In genomic region chr6:94773604-94774486, GRCm38 (mm10) we compare ENCODE assay signal across 8 mouse cellular contexts.
A peak's percentile ranks its signal among the peaks of the same experiment; 100 is the strongest.
DNase-seq lines count a peak whose midpoint lies in the region; ATAC-seq and TF ChIP-seq lines count a peak whose summit lies in the region.

No protein-coding gene starts in this region.

- peak overlapping the region; percentile 56 for H3K4me2 ChIP-seq in forebrain, embryonic 16.5 days (ENCODE audit: low read length)
- H3K4me2 ChIP-seq in liver, embryonic 13.5 days: peak overlapping the region; percentile 32
- peak overlapping the region; percentile 48 for H3K4me2 ChIP-seq in stomach, postnatal 0 days (replicated peaks; ENCODE audit: low read depth)

- H3K4me1 ChIP-seq in forebrain, embryonic 16.5 days (replicated peaks; ENCODE audit: control insufficient read depth, insufficient read depth, low read length): peaks cover 14% of the 10 kb centered on the region
- no peaks in the 10 kb centered on the region for H3K4me1 ChIP-seq in liver, embryonic 13.5 days (replicated peaks)
- H3K4me1 ChIP-seq in stomach, postnatal 0 days (replicated peaks; ENCODE audit: control insufficient read depth, insufficient read depth): peaks cover 4% of the 10 kb centered on the region; the same call in 1 of the 2 replicates

- no peak for TF ChIP-seq EP300 in stomach, postnatal 0 days (optimal IDR thresholded peaks at IDR 0.05)

- WGBS in forebrain, embryonic 16.5 days: 2% methylated on average over 27 of the region's 27 CpGs
- 6% methylated on average over 27 of the region's 27 CpGs for WGBS in liver, embryonic 13.5 days (ENCODE audit: insufficient replicate concordance)
- 8% methylated on average over 27 of the region's 27 CpGs for WGBS in stomach, postnatal 0 days

- H3K9ac ChIP-seq in forebrain, embryonic 16.5 days (replicated peaks; ENCODE audit: low read depth, low read length): peak overlapping the region; percentile 49
- H3K9ac ChIP-seq in liver, embryonic 13.5 days: no peak overlapping the region
- H3K9ac ChIP-seq in stomach, postnatal 0 days (ENCODE audit: low read length): peak overlapping the region; percentile 38

- DNase-seq in ovary, postnatal 14 days (ENCODE audit: low spot score): peak; percentile 8
- DNase-seq in ovary, postnatal 10 days (ENCODE audit: low spot score): no peak
- no peak for DNase-seq in liver, embryonic 13.5 days
- DNase-seq in stomach, postnatal 0 days (ENCODE audit: low spot score): no peak
- DNase-seq in cerebellum, postnatal 14 days: no peak
- no peak for DNase-seq in left cerebral cortex, adult 18-20 months (ENCODE audit: low spot score in 2 of 2)
- no peak for DNase-seq in spleen, postnatal 36 days (ENCODE audit: low spot score in 2 of 2)

- H3K27me3 ChIP-seq in forebrain, embryonic 16.5 days (replicated peaks; ENCODE audit: control insufficient read depth, insufficient read depth, low read length): no peaks in the 10 kb centered on the region; the same call in 1 of the 2 replicates
- peaks cover 44% of the 10 kb centered on the region for H3K27me3 ChIP-seq in liver, embryonic 13.5 days
- H3K27me3 ChIP-seq in stomach, postnatal 0 days (ENCODE audit: control insufficient read depth, insufficient read depth, low read length): no peaks in the 10 kb centered on the region

- peak; percentile 77 for ATAC-seq in forebrain, embryonic 16.5 days
- ATAC-seq in liver, embryonic 13.5 days (ENCODE audit: low read depth): no peak
- ATAC-seq in stomach, postnatal 0 days (ENCODE audit: low FRiP score, low TSS enrichment): peak; percentile 21; the same call in 1 of the 2 replicates

- TF ChIP-seq CTCF in stomach, postnatal 0 days (IDR thresholded peaks at IDR 0.05; ENCODE audit: low read depth): no peak

- H3K9me3 ChIP-seq in forebrain, embryonic 16.5 days (ENCODE audit: control insufficient read depth, low read length): no peaks in the 10 kb centered on the region
- H3K9me3 ChIP-seq in liver, embryonic 13.5 days (replicated peaks): no peaks in the 10 kb centered on the region
- H3K9me3 ChIP-seq in stomach, postnatal 0 days (ENCODE audit: control insufficient read depth, low read length): no peaks in the 10 kb centered on the region

- H3K36me3 ChIP-seq in forebrain, embryonic 16.5 days (ENCODE audit: control insufficient read depth, insufficient read depth): no peaks in the 10 kb centered on the region
- no peaks in the 10 kb centered on the region for H3K36me3 ChIP-seq in liver, embryonic 13.5 days
- no peaks in the 10 kb centered on the region for H3K36me3 ChIP-seq in stomach, postnatal 0 days (ENCODE audit: control insufficient read depth, insufficient read depth, low read length)

- H3K27ac ChIP-seq in forebrain, embryonic 16.5 days (ENCODE audit: low read length): peak overlapping the region; percentile 31
- H3K27ac ChIP-seq in liver, embryonic 13.5 days: no peak overlapping the region
- H3K27ac ChIP-seq in stomach, postnatal 0 days (replicated peaks): peak overlapping the region; percentile 80

- peak overlapping the region; percentile 32 for H3K4me3 ChIP-seq in forebrain, embryonic 16.5 days (replicated peaks; ENCODE audit: low read length)
- H3K4me3 ChIP-seq in liver, embryonic 13.5 days (replicated peaks): peak overlapping the region; percentile 16; the same call in 1 of the 2 replicates
- H3K4me3 ChIP-seq in stomach, postnatal 0 days (ENCODE audit: low read depth, low read length): peak overlapping the region; percentile 13; the same call in 1 of the 2 replicates
